ENCODE assay signal across 8 mouse cellular contexts in genomic region chr11:87470807-87471698, GRCm38 (mm10).
A peak's percentile ranks its signal among the peaks of the same experiment; 100 is the strongest.
DNase-seq lines count a peak whose midpoint lies in the region; ATAC-seq and TF ChIP-seq lines count a peak whose summit lies in the region.
"Not testable (repeated sequence)": the region's sequence is repeated elsewhere in the genome, so short reads cannot be mapped to it uniquely, and the experiment has no call there.

No protein-coding gene starts in this region.

- in situ Hi-C loops in ES-E14 (cut with MboI; ENCODE audit: low sequenced_read_pairs in 2 of 2, unreplicated experiment in 2 of 2): not testable (repeated sequence)

- H3K36me3 ChIP-seq in ES-E14 (ENCODE audit: control insufficient read depth, insufficient read depth, low read length, poor library complexity, severe bottlenecking); forebrain, embryonic 15.5 days; neural tube, embryonic 14.5 days (ENCODE audit: control insufficient read depth, insufficient read depth, low read length); testis, adult 2 months (ENCODE audit: control insufficient read depth, insufficient read depth, low read length): not testable (repeated sequence)

- peak overlapping the region; percentile 52 for H3K4me2 ChIP-seq in forebrain, embryonic 15.5 days (replicated peaks)
- H3K4me2 ChIP-seq in neural tube, embryonic 14.5 days (ENCODE audit: low read depth, low read length): peak overlapping the region; percentile 50

- peak overlapping the region; percentile 26 to 63; a peak in 3 of 4 replicates for H3K4me3 ChIP-seq in ES-E14 (ENCODE audit: insufficient read depth in 1 of 2, low read depth in 1 of 2, low read length in 2 of 2, poor library complexity in 1 of 2, severe bottlenecking in 1 of 2)
- peak overlapping the region; percentile 39 for H3K4me3 ChIP-seq in forebrain, embryonic 15.5 days
- peak overlapping the region; percentile 27 for H3K4me3 ChIP-seq in neural tube, embryonic 14.5 days (ENCODE audit: low read depth, low read length)
- peak overlapping the region; percentile 88 for H3K4me3 ChIP-seq in testis, adult 2 months (ENCODE audit: control insufficient read depth, low read depth, low read length)

- TF ChIP-seq CTCF in testis, adult 2 months (IDR thresholded peaks at IDR 0.05; ENCODE audit: control insufficient read depth, insufficient read depth, insufficient replicate concordance, low read depth, low read length): not testable (repeated sequence)

- intact Hi-C loops in heart, postnatal 25 days (cut with DNase I): loop anchor here (5.0 kb wide), 1 partner anchor 44 kb away; no protein-coding TSS in a partner anchor

- H3K4me1 ChIP-seq in ES-E14 (ENCODE audit: control insufficient read depth in 2 of 2, insufficient read depth in 2 of 2, low read length in 2 of 2, poor library complexity in 1 of 2); forebrain, embryonic 15.5 days; neural tube, embryonic 14.5 days (ENCODE audit: control insufficient read depth, insufficient read depth, low read length): not testable (repeated sequence)
- peaks cover 10% of the 10 kb centered on the region for H3K4me1 ChIP-seq in testis, adult 2 months (ENCODE audit: control insufficient read depth, insufficient read depth, low read length)

- not testable (repeated sequence) for H3K27ac ChIP-seq in ES-E14 (ENCODE audit: insufficient read depth, low read depth, low read length, poor library complexity, severe bottlenecking); neural tube, embryonic 14.5 days (ENCODE audit: low read depth, low read length)
- peak overlapping the region; percentile 53; the same call in 1 of the 2 replicates for H3K27ac ChIP-seq in forebrain, embryonic 15.5 days (replicated peaks)
- H3K27ac ChIP-seq in testis, adult 2 months (ENCODE audit: control insufficient read depth, insufficient read depth, low read depth, low read length): peak overlapping the region; percentile 71

- ATAC-seq in forebrain, embryonic 15.5 days (replicated peaks): peak; percentile 99
- ATAC-seq in neural tube, embryonic 14.5 days (ENCODE audit: low read depth): peak; percentile 99

- under 1% methylated on average over 25 of the region's 63 CpGs for WGBS in forebrain, embryonic 15.5 days
- under 1% methylated on average over 21 of the region's 63 CpGs for WGBS in neural tube, embryonic 14.5 days

- peak overlapping the region; percentile 65; the same call in 1 of the 2 replicates for H3K9ac ChIP-seq in ES-E14 (ENCODE audit: insufficient read depth, low read depth, low read length, poor library complexity, severe bottlenecking)
- peak overlapping the region; percentile 40 for H3K9ac ChIP-seq in forebrain, embryonic 15.5 days (replicated peaks)
- H3K9ac ChIP-seq in neural tube, embryonic 14.5 days (replicated peaks; ENCODE audit: low read depth, low read length): 0 out of 2 replicates have a peak overlapping the region, but pooled peaks have one; percentile 7

- TF ChIP-seq POLR2A in testis, adult 2 months (IDR thresholded peaks at IDR 0.05; ENCODE audit: control insufficient read depth, low read depth, low read length): 0 out of 2 replicates have a peak, but pooled peaks have one; percentile 44

- DNase-seq in ES-E14 (ENCODE audit: low read depth, low spot score): not testable (repeated sequence)
- peak; percentile 80 for DNase-seq in cerebellum, adult 11-12 months
- DNase-seq in heart, postnatal 25 days (ENCODE audit: low spot score): peak; percentile 56
- DNase-seq in layer of hippocampus, adult 11-12 months (ENCODE audit: low spot score): peak; percentile 59
- peak; percentile 78 to 79 for DNase-seq in lung, adult 18-20 months

- H3K27me3 ChIP-seq in forebrain, embryonic 15.5 days; neural tube, embryonic 14.5 days (ENCODE audit: control insufficient read depth, insufficient read depth, low read length); testis, adult 2 months (ENCODE audit: control insufficient read depth, insufficient read depth, low read length): not testable (repeated sequence)

- H3K9me3 ChIP-seq in ES-E14 (ENCODE audit: control insufficient read depth, insufficient read depth, low read depth, low read length); forebrain, embryonic 15.5 days; neural tube, embryonic 14.5 days (ENCODE audit: control insufficient read depth, low read length): not testable (repeated sequence)

Comparison
In these comparisons a context has a peak if more than half of its experiments do, and no peak if none do; other contexts are left out.
1. H3K4me3 ChIP-seq: peak in every context shown above with its lines; median percentile 88 in testis, adult 2 months; 44 in ES-E14; 39 in forebrain, embryonic 15.5 days; 27 in neural tube, embryonic 14.5 days.
2. H3K9ac ChIP-seq: peak in every context shown above with its lines; median percentile 65 in ES-E14; 40 in forebrain, embryonic 15.5 days; 7 in neural tube, embryonic 14.5 days.